Mouse (Mus musculus) cerebellum, adult 9-11 months (tissue): Measurements from ENCODE around the gene Usp4.

Source experiments
- DNase-seq: peaks from one replicate; pipeline ENCODE4 v3.0.0; 2022

The Usp4 gene

GRCm38 (mm10) chr9:108342301-108342831 lies 5.3 kb upstream of the Usp4 start:
- no peak for DNase-seq

DNA sequence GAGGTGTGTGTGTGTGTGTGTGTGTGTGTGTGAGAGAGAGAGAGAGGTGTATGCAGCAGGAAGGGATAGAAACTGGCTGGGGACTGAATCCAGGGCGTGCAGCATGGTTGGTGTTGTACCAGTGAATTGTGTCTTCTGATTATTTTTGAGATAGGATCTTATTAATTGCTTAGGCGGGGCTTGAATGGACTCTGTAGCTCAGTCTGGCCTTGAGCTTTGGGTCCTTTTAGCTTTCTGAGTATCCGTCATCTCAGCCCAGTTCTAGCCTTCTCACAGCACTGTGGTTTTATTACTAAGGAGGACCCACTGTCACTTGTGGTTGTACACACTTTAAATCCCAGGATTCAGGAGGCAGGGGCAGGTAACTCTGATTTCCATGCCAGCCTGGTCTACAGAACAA lies 4.3 kb upstream of the Usp4 start:
- DNase-seq, result no peak

- no peak for DNase-seq
Measured at GRCm38 (mm10) chr9:108343835-108344234, 3.8 kb upstream of the Usp4 start.

DNA sequence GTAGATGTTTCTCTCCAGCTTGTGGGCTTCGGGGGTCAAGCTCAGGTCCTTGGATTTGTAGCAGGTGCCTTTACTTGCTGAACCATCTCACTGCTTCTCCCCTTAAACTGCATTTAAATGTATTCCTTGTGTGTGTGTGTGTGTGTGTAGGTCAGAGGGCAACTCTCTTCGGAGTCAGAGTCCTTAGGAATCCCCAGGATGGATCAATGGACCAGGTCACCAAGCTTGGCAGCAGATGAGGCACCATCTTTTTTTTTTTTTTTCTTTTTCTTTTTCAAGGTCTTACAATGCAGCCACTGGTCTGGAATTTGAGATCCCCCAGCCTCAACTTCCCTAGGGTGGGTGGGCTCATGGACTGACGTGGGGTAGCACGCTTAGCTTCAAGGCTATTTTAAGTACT lies 3.2 kb upstream of the Usp4 start:
- DNase-seq, result no peak

DNA sequence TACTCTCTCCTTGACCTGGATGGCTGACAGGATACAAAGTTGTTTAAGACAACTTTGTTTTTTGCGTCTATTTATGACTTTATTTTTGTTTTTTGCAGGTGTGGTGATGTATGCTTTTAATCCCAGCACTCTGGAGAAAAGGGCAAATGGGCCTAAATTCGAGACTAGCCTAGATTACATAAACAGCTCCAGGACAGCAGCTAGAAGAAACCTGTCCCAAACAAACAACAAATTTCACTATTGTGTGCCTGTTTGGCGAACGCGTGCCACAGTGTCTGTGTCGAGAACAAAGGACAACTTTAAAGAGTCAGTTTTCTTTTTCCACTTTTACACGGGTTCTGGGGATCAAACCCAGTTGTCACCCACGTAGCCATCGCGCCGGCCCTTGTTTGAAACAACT lies 629 bp upstream of the Usp4 start:
- DNase-seq, result no peak

- DNase-seq, result peak; percentile 30
Measured at GRCm38 (mm10) chr9:108348290-108348680, 632 bp downstream of the Usp4 start.

DNA sequence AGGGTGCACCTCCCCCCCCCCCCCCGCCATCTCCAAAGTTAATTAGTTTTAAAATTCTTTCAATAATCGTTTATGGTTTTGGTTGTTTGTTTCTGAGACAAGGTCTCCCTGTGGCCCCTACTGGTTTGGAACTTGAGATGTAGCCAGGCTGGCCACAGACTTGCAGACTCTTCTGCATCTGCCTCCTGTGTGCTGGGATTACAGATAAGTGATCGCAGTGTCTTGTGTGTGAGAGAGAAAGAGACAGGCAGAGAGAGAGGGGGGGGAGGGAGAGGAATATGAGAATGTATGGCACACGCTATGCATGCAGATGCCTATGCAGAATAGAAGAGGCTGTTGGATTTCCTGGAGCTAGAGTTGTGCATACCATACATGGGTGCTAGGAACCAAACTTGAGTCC lies 2.1 kb downstream of the Usp4 start:
- DNase-seq, result no peak

DNA sequence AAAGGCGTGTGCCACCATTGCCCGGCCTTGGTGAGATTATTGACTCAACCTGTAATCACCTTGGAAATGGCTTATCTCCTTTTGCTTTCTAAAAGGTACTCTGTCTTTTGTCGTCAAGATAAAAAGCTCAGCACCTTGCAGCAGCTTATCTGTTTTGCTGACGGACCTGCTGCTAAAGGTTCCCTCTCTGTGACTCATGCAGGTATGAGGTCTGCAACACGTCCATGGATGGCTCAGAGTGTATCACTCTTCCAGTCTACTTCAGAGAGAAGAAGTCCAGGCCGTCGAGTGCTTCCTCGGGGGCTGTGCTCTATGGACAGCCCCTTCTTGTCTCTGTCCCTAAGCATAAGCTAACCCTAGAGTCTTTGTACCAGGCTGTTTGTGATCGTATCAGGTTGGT lies 30.6 kb downstream of the Usp4 start:
- DNase-seq, result no peak

- DNase-seq, result no peak
Measured at GRCm38 (mm10) chr9:108378736-108379135, 31.1 kb downstream of the Usp4 start.

- no peak for DNase-seq
Measured at GRCm38 (mm10) chr9:108379294-108379693, 31.6 kb downstream of the Usp4 start.

GRCm38 (mm10) chr9:108381382-108381781 lies 33.7 kb downstream of the Usp4 start:
- no peak for DNase-seq

- no peak for DNase-seq
Measured at GRCm38 (mm10) chr9:108385006-108385405, 37.4 kb downstream of the Usp4 start.

- no peak for DNase-seq
Measured at GRCm38 (mm10) chr9:108386816-108387215, 39.2 kb downstream of the Usp4 start.

DNA sequence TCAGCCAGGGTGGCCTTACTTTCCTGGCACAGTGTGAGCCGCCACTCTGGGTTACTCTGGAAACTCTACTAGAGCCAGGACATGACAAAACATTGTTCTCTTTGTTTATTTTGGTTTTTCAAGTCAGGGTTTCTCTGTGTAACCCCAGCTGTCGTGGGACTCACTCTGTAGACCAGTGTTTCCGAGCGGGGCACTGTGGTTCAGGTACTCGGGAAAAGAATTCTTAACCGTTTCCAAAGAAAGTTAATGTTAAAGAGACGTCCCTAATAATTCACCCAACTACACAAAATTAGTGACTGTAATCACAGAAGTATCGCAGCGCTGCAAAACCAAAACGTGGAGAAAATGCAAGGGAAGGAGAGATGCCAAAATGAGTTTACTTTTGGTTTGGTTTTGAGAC lies 40.9 kb downstream of the Usp4 start:
- no peak for DNase-seq

- no peak for DNase-seq
Measured at GRCm38 (mm10) chr9:108389220-108389619, 41.6 kb downstream of the Usp4 start.

DNA sequence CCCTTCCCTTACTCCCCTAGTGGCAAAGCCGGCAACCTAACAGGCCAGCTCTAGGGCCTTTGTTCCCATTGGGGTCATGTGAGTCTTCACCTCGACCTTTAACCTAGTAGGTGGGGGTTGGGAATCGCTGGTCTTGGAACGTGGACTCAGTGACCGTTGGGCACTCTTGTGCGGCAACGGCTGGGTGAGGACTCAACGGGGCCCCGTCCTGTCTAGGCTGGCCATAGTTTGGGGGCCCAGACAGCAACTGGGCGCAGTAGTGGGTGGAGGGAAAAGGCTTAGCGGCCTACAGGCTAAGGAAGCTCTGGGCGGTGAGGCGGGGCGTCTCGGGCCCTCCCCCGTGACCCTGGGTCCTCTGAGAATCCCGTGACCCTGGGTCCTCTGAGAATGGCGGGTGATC lies 45.0 kb downstream of the Usp4 start, which contains the start of gene 1700102P08Rik:
Gene 1700102P08Rik, plus strand, starts transcription at position 130 of the 400 bp plus-strand sequence.
- DNase-seq, result no peak

DNA sequence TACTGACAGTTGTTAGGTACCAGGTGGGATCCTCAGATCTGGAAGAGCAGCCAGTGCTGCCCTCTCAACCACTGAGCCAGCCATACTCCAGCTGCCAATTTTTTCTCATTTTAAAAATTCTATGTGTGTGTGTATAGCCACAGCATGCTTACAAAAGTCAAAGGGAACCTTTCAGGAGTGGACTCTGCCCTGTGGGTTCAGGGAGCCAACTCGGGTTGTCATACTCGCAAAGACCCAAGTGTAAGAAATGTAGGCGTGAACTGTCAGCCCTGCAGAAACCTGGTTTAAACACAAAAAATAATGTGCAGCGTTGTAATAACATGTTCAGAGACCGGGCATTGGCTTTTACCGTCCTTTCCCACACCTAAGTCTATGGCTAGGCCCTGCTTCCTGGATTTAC lies 46.5 kb downstream of the Usp4 start:
- DNase-seq, result no peak

- DNase-seq, result no peak
Measured at GRCm38 (mm10) chr9:108395427-108395826, 47.8 kb downstream of the Usp4 start.

- DNase-seq, result peak; percentile 25
Measured at GRCm38 (mm10) chr9:108398324-108398723, 50.7 kb downstream of the Usp4 start.

- DNase-seq, result peak; percentile 47
Measured at GRCm38 (mm10) chr9:108401186-108401960, 53.7 kb downstream of the Usp4 start.

GRCm38 (mm10) chr9:108403081-108403480 lies 55.4 kb downstream of the Usp4 start:
- no peak for DNase-seq

- DNase-seq, result no peak
Measured at GRCm38 (mm10) chr9:108404451-108404850, 56.8 kb downstream of the Usp4 start.

DNA sequence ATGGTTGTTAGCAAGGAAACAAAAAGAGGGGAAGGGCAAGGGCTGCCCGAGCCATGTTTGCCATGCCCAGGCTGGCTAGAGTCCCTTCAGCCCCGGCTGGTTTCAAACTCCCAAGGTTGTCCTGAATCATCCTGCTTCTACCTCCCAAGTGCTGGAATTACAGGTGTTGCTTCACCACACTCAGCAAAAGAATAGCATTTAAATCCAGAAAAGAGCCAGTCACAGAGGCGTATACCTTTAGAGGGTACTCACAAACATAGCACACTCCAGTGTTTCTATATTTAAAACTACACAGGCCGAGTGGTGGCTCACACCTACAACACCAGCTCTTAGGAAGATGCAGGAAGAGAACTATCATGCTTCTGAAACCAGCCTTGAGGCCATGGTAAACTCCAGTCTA lies 61.9 kb downstream of the Usp4 start:
- no peak for DNase-seq

DNA sequence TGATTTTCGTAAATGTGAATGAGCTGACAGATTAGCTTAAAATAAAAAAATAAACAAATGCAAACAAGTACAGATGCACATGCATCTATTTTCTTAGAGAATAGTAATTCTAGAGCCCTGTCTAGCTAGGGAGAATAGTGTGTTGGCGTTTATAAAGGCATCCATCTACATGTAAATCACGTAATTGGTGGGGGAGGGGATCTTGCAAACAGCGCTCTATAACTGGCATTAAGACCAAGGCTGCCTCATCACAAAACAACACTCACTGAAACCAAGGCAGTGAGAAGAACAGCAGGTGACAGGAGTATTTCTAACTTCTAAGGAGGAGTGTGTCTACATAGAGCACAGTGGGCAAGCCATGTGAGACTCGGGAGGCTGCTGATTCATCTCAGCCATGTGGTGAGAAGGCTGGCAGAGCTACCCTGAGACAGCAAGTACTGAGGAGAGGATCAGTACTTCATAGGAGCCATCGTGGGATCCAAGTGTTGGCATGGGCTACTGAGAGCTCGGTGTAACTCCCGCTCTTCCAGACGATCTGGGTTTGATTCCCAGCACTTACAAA lies 63.8 kb downstream of the Usp4 start:
- no peak for DNase-seq

- no peak for DNase-seq
Measured at GRCm38 (mm10) chr9:108412221-108412620, 64.6 kb downstream of the Usp4 start.
